Mouse (Mus musculus) neural tube, embryonic 11.5 days (tissue): ENCODE data around the gene Acacb. TPM values are rescaled to one million over a fixed set of nuclear protein-coding genes. Genes with fewer than 3 reads are reported as not detected.

Experiments
- ATAC-seq: fragments of 200-750 bp; cut with Nextera tagmentation; 2 replicates; pipeline ENCODE4 v1.8.0; 2017; ENCODE audit warnings: moderate number of reproducible peaks, mild to moderate bottlenecking, moderate TSS enrichment, moderate library complexity; ENCODE audit not compliant: insufficient read depth, low FRiP score, low TSS enrichment
- DNase-seq: peaks from one replicate; pipeline ENCODE4 v3.0.0-alpha.2; 2015; ENCODE audit warnings: low spot score
- H3K27ac ChIP-seq: fragments of 300-500 bp; sonication (generic); 2 replicates; pipeline ENCODE4 v1.5.1; 2014; ENCODE audit warnings: low read depth, mild to moderate bottlenecking, low read length
- H3K27me3 ChIP-seq: fragments of 300-500 bp; sonication (generic); 2 replicates; pipeline ENCODE4 v1.6.1; 2014; ENCODE audit warnings: mild to moderate bottlenecking, low read length, mixed read lengths; ENCODE audit not compliant: control insufficient read depth, insufficient read depth
- H3K36me3 ChIP-seq: fragments of 300-500 bp; sonication (generic); 2 replicates; pipeline ENCODE4 v1.6.1; 2014; ENCODE audit warnings: mild to moderate bottlenecking, low read length, moderate library complexity, mixed read lengths; ENCODE audit not compliant: control insufficient read depth, insufficient read depth
- H3K4me1 ChIP-seq: fragments of 300-500 bp; sonication (generic); 2 replicates; pipeline ENCODE4 v1.6.1; 2014; ENCODE audit warnings: low read length, mixed read lengths; ENCODE audit not compliant: control insufficient read depth, insufficient read depth
- H3K4me2 ChIP-seq: fragments of 300-500 bp; sonication (generic); 2 replicates; pipeline ENCODE4 v1.6.1; 2014; ENCODE audit warnings: low read depth, mild to moderate bottlenecking, moderate library complexity
- H3K4me3 ChIP-seq: fragments of 300-500 bp; sonication (generic); 2 replicates; pipeline ENCODE4 v1.5.1; 2014; ENCODE audit warnings: low read depth, low read length
- H3K9ac ChIP-seq: fragments of 300-500 bp; sonication (generic); 2 replicates; pipeline ENCODE4 v1.6.1; 2014; ENCODE audit warnings: mild to moderate bottlenecking, low read length
- H3K9me3 ChIP-seq: fragments of 300-500 bp; sonication (generic); 2 replicates; pipeline ENCODE4 v1.6.1; 2016; ENCODE audit warnings: low read length; ENCODE audit not compliant: control insufficient read depth
- WGBS: fragments of 180-500 bp; shearing (Covaris S2); extraction: QIAGEN DNeasy Blood & Tissue Kit; methylation state at CpG from one replicate; pipeline ENCODE4 v1.1.7; 2014; 5-methylcytosine and 5-hydroxymethylcytosine counted together
- polyA plus RNA-seq: library from polyadenylated mRNA; unstranded; fragments of >200 nt; fragmentation: Nextera tagmentation; extraction: Ambion mirVana; gene quantifications from 2 replicates; pipeline ENCODE4 v1.2.1, GENCODE M21; 2014

The Acacb gene
- polyA plus RNA-seq, 1 experiment from 2014 or later: 0.82 TPM

- Histone ChIP-seq H3K9ac (no peak overlapping the region), H3K27me3 (no peaks in the 10 kb centered on the region), H3K36me3 (peaks cover 7% of the 10 kb centered on the region), H3K4me3 (no peak overlapping the region), H3K9me3 (no peaks in the 10 kb centered on the region), H3K4me2 (no peak overlapping the region), H3K4me1 (no peaks in the 10 kb centered on the region), H3K27ac (no peak overlapping the region)
- DNase-seq: no peak
- no peak for ATAC-seq
- WGBS: 89% methylated on average over 7 of the region's 7 CpGs
Observed at GRCm38 (mm10) chr5:114116586-114116985, 29.7 kb upstream of the Acacb start.

- H3K36me3 ChIP-seq: peaks cover 21% of the 10 kb centered on the region
Observed at GRCm38 (mm10) chr5:114119806-114120205, 26.5 kb upstream of the Acacb start.

GRCm38 (mm10) chr5:114126008-114126407, 20.3 kb upstream of the Acacb start:
- no peak for ATAC-seq
- no peaks in the 10 kb centered on the region for H3K9me3 ChIP-seq
- no peak overlapping the region for H3K9ac ChIP-seq
- DNase-seq: no peak
- H3K4me3 ChIP-seq: no peak overlapping the region
- H3K27ac ChIP-seq: no peak overlapping the region
- H3K4me2 ChIP-seq: no peak overlapping the region
- H3K36me3 ChIP-seq: peaks cover 16% of the 10 kb centered on the region
- 88% methylated on average over 3 of the region's 3 CpGs for WGBS
- H3K4me1 ChIP-seq: no peaks in the 10 kb centered on the region
- H3K27me3 ChIP-seq: no peaks in the 10 kb centered on the region

More at GRCm38 (mm10) chr5:114119806-114120205, 26.5 kb upstream of the Acacb start:
- Histone ChIP-seq H3K27me3 (no peaks in the 10 kb centered on the region), H3K4me2 (no peak overlapping the region), H3K4me3 (no peak overlapping the region), H3K27ac (no peak overlapping the region), H3K4me1 (no peaks in the 10 kb centered on the region), H3K9me3 (no peaks in the 10 kb centered on the region), H3K9ac (no peak overlapping the region)
- ATAC-seq: no peak
- no peak for DNase-seq
- 88% methylated on average over 4 of the region's 4 CpGs for WGBS

GRCm38 (mm10) chr5:114126499-114127244, 19.7 kb upstream of the Acacb start:
- H3K9ac ChIP-seq: no peak overlapping the region
- 89% methylated on average over 7 of the region's 7 CpGs for WGBS
- H3K4me2 ChIP-seq: no peak overlapping the region
- no peak for DNase-seq
- no peaks in the 10 kb centered on the region for H3K9me3 ChIP-seq
- no peak overlapping the region for H3K4me3 ChIP-seq
- no peak for ATAC-seq
- no peaks in the 10 kb centered on the region for H3K4me1 ChIP-seq
- H3K27ac ChIP-seq: no peak overlapping the region
- H3K27me3 ChIP-seq: no peaks in the 10 kb centered on the region
- H3K36me3 ChIP-seq: peaks cover 13% of the 10 kb centered on the region

GRCm38 (mm10) chr5:114127374-114128349, 18.7 kb upstream of the Acacb start, which contains the start of gene Alkbh2:
Gene Alkbh2 (minus strand): TSS chr5:114128218.
- Histone ChIP-seq H3K36me3 (peaks cover 7% of the 10 kb centered on the region), H3K4me3 (peak within 1 kb of the TSS; percentile 59), H3K9ac (peak within 1 kb of the TSS; percentile 75), H3K9me3 (no peaks in the 10 kb centered on the region), H3K4me2 (peak within 1 kb of the TSS; percentile 95), H3K27ac (peak within 1 kb of the TSS; percentile 76), H3K4me1 (peaks cover 3% of the 10 kb centered on the region; the same call in 1 of the 2 replicates), H3K27me3 (no peaks in the 10 kb centered on the region)
- WGBS: under 1% methylated on average over 68 of the region's 69 CpGs
- DNase-seq (peak; percentile 91), ATAC-seq (0 out of 2 replicates have a peak, but pooled peaks have one; percentile 22)

GRCm38 (mm10) chr5:114129550-114130210, 16.7 kb upstream of the Acacb start:
- peak overlapping the region; percentile 95 for H3K4me2 ChIP-seq
- H3K9me3 ChIP-seq: no peaks in the 10 kb centered on the region
- no peaks in the 10 kb centered on the region for H3K36me3 ChIP-seq
- H3K27me3 ChIP-seq: no peaks in the 10 kb centered on the region
- DNase-seq (no peak), ATAC-seq (no peak)
- no peak overlapping the region for H3K9ac ChIP-seq
- 81% methylated on average over 15 of the region's 15 CpGs for WGBS
- peak overlapping the region; percentile 72 for H3K4me3 ChIP-seq
- no peak overlapping the region for H3K27ac ChIP-seq
- peaks cover 4% of the 10 kb centered on the region; the same call in 1 of the 2 replicates for H3K4me1 ChIP-seq

GRCm38 (mm10) chr5:114130211-114130605, 16.1 kb upstream of the Acacb start, which contains the start of gene Ung:
Gene Ung (plus strand): TSS chr5:114130386.
- peak; percentile 46 for ATAC-seq
- Histone ChIP-seq H3K27me3 (no peaks in the 10 kb centered on the region), H3K36me3 (no peaks in the 10 kb centered on the region), H3K9ac (peak within 1 kb of the TSS; percentile 50), H3K4me3 (peak within 1 kb of the TSS; percentile 72), H3K4me1 (peaks cover 4% of the 10 kb centered on the region; the same call in 1 of the 2 replicates), H3K9me3 (no peaks in the 10 kb centered on the region), H3K4me2 (peak within 1 kb of the TSS; percentile 95), H3K27ac (no peak within 1 kb of the TSS)
- DNase-seq: peak; percentile 78
- WGBS: under 1% methylated on average over 25 of the region's 29 CpGs
